Mouse (Mus musculus): ENCODE results near the gene Mitf.

GRCm38 (mm10) chr6:97940916-97941315 lies 134.1 kb downstream of the Mitf start:
- TF ChIP-seq POLR2A (IDR thresholded peaks at IDR 0.05; ENCODE audit: borderline replicate concordance, insufficient read depth, low read length), result no peak
- no peak for TF ChIP-seq CTCF (IDR thresholded peaks at IDR 0.05; ENCODE audit: borderline replicate concordance, insufficient read depth, low read depth, low read length)

Measured in cerebellum, adult 2 months (tissue).